Mouse (Mus musculus) midbrain, embryonic 16.5 days (tissue): Measurements from ENCODE around the gene Acad10. TPM values are rescaled to one million over a fixed set of nuclear protein-coding genes. Genes with fewer than 3 reads are reported as not detected.

ENCODE experiments used
- ATAC-seq: fragments of 200-750 bp; cut with Nextera tagmentation; 2 replicates; pipeline ENCODE4 v1.8.0; 2017; ENCODE audit warnings: moderate TSS enrichment
- H3K27ac ChIP-seq: fragments of 300-500 bp; sonication (generic); 2 replicates; pipeline ENCODE4 v1.5.1; 2014; ENCODE audit warnings: mild to moderate bottlenecking, low read length, mixed read lengths
- H3K27me3 ChIP-seq: fragments of 300-500 bp; sonication (generic); 2 replicates; pipeline ENCODE4 v1.6.1; 2014; ENCODE audit warnings: low read depth, low read length, mixed read lengths; ENCODE audit not compliant: control insufficient read depth, insufficient read depth
- H3K36me3 ChIP-seq: fragments of 300-500 bp; sonication (generic); 2 replicates; pipeline ENCODE4 v1.6.1; 2014; ENCODE audit warnings: mild to moderate bottlenecking, low read length, moderate library complexity, mixed read lengths; ENCODE audit not compliant: control insufficient read depth, insufficient read depth
- H3K4me1 ChIP-seq: fragments of 300-500 bp; sonication (generic); 2 replicates; pipeline ENCODE4 v1.6.1; 2014; ENCODE audit warnings: mild to moderate bottlenecking, low read length, mixed read lengths; ENCODE audit not compliant: control insufficient read depth, insufficient read depth
- H3K4me2 ChIP-seq: fragments of 300-500 bp; sonication (generic); 2 replicates; pipeline ENCODE4 v1.6.1; 2014; ENCODE audit warnings: mild to moderate bottlenecking, low read length, mixed read lengths
- H3K4me3 ChIP-seq: fragments of 300-500 bp; sonication (generic); 2 replicates; pipeline ENCODE4 v1.5.1; 2014; ENCODE audit warnings: low read depth, mild to moderate bottlenecking, low read length, moderate library complexity, mixed read lengths
- H3K9ac ChIP-seq: fragments of 300-500 bp; sonication (generic); 2 replicates; pipeline ENCODE4 v1.6.1; 2014; ENCODE audit warnings: low read depth, low read length, mixed read lengths
- H3K9me3 ChIP-seq: fragments of 300-500 bp; sonication (generic); replicated peaks from 2 replicates; pipeline ENCODE4 v1.6.1; 2014; ENCODE audit warnings: mild to moderate bottlenecking, low read length, mixed read lengths; ENCODE audit not compliant: control insufficient read depth, poor library complexity, severe bottlenecking
- whole genome bisulfite sequencing: fragments of 180-500 bp; shearing (Covaris S2); extraction: QIAGEN DNeasy Blood & Tissue Kit; methylation state at CpG from one replicate; pipeline ENCODE4 v1.1.7; 2014; 5-methylcytosine and 5-hydroxymethylcytosine counted together
- polyA plus RNA-seq: library from polyadenylated mRNA; unstranded; fragments of >200 nt; fragmentation: Nextera tagmentation; extraction: Ambion mirVana; gene quantifications from 2 replicates; pipeline ENCODE4 v1.2.1, GENCODE M21; 2015

Acad10 gene
- 1.7 and 2.1 TPM in 2 replicates for polyA plus RNA-seq

GRCm38 (mm10) chr5:121660059-121660896 is at the start of gene Acad10, which contains the start of gene Brap:
Gene Acad10 (minus strand): TSS chr5:121660514.
Gene Brap (plus strand): TSS chr5:121660563.
- no peaks in the 10 kb centered on the region for H3K9me3 ChIP-seq
- H3K36me3 ChIP-seq, result peaks cover 8% of the 10 kb centered on the region
- no peaks in the 10 kb centered on the region for H3K27me3 ChIP-seq
- WGBS, result 1% methylated on average over 66 of the region's 85 CpGs
- peak within 1 kb of the TSS; percentile 86 for H3K4me2 ChIP-seq
- H3K4me3 ChIP-seq, result peak within 1 kb of the TSS; percentile 95
- peak within 1 kb of the TSS; percentile 68 for H3K27ac ChIP-seq
- ATAC-seq, result peak; percentile 85
- H3K9ac ChIP-seq, result peak within 1 kb of the TSS; percentile 80
- peaks cover 18% of the 10 kb centered on the region for H3K4me1 ChIP-seq

DNA sequence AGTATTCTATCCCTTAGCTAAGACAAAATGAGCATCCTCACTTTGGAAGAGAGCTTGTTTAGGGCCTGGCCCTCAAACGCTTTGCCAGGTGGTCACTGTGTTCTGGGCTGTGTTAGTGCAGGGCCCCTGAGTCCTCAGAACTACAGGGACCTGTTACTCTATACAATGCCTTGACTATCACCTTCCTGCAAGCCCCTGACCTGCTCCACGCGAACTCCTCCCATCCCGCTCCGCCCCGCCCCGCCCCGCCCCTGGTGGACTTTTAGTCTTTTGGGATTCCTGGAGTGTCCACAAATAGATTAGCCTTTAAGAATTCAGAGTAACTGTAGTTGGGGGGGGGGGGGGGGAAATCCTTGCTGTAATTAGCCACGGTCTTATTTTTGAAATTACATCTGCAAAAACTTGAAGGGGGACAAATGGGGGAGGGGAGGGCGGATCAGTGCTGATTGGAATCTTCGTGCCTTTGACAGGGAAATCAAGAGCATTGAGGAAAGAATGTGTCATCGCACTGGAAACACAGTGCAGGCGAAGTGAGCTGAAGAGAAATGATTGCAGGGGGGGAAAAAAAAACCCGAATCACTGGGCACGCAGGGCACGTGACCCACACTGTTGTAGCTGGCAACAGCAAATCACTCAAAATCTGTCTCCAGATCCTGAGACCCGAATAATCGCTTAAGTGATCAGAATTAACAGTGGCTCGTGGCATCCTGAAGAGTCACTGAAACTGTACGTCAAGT is 44.4 kb upstream of the Acad10 start:
- H3K9ac ChIP-seq, result peak overlapping the region; percentile 44; the same call in 1 of the 2 replicates

GRCm38 (mm10) chr5:121703341-121703740 is 43.0 kb upstream of the Acad10 start:
- H3K4me3 ChIP-seq, result no peak overlapping the region
- H3K36me3 ChIP-seq, result no peaks in the 10 kb centered on the region
- H3K27ac ChIP-seq, result no peak overlapping the region
- H3K27me3 ChIP-seq, result no peaks in the 10 kb centered on the region
- peaks cover 5% of the 10 kb centered on the region; the same call in 1 of the 2 replicates for H3K4me1 ChIP-seq
- WGBS, result 92% methylated on average over 1 of the region's 1 CpGs
- H3K9ac ChIP-seq, result no peak overlapping the region
- ATAC-seq, result no peak
- no peak overlapping the region for H3K4me2 ChIP-seq
- no peaks in the 10 kb centered on the region for H3K9me3 ChIP-seq

More for the DNA sequence above, 44.4 kb upstream of the Acad10 start:
- peaks cover 5% of the 10 kb centered on the region; the same call in 1 of the 2 replicates for H3K4me1 ChIP-seq
- H3K4me3 ChIP-seq, result peak overlapping the region; percentile 8
- peak overlapping the region; percentile 44 for H3K4me2 ChIP-seq
- no peaks in the 10 kb centered on the region for H3K9me3 ChIP-seq
- no peaks in the 10 kb centered on the region for H3K27me3 ChIP-seq
- no peak overlapping the region for H3K27ac ChIP-seq
- ATAC-seq, result no peak
- H3K36me3 ChIP-seq, result no peaks in the 10 kb centered on the region
- WGBS, result 6% methylated on average over 20 of the region's 20 CpGs

DNA sequence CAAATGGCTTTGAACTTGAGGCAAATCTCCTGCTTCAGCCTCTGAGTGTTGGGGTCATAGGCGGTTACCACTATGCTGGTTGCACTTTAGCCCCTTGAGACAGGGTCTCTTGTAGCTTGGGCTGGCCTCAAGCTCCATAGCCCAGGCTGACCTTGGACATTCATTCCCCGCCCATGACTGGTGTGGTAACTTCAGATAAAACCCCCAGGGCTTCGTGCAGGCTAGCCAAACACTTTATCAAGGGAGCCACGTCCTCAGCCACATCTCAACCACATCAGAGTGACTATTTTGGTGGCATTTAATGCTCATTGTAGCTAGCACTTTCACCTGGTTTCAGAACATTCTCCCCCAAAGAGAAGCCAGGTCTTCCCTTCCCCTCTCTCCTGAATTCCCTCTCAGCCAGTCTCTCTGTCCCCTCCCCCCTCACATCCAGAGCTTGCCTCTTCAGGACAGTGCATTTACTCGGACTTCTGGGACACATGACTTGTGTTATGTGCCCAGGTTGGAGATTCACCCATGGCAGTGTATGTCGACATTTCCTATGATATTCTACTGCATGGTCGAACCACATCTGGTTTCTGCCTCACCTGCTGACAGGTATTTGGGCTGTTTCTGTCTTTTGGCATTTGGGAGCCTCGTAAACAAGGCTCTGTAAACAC is 40.9 kb upstream of the Acad10 start:
- no peak overlapping the region for H3K4me3 ChIP-seq
- 68% methylated on average over 8 of the region's 8 CpGs for WGBS
- no peaks in the 10 kb centered on the region for H3K36me3 ChIP-seq
- no peaks in the 10 kb centered on the region for H3K9me3 ChIP-seq
- H3K4me2 ChIP-seq, result no peak overlapping the region
- H3K4me1 ChIP-seq, result peaks cover 5% of the 10 kb centered on the region; the same call in 1 of the 2 replicates
- no peaks in the 10 kb centered on the region for H3K27me3 ChIP-seq
- no peak overlapping the region for H3K27ac ChIP-seq
- no peak overlapping the region for H3K9ac ChIP-seq
- no peak for ATAC-seq

- no peak for ATAC-seq
- Histone ChIP-seq H3K4me2 (no peak overlapping the region), H3K4me1 (peaks cover 5% of the 10 kb centered on the region; the same call in 1 of the 2 replicates), H3K27me3 (no peaks in the 10 kb centered on the region), H3K27ac (no peak overlapping the region), H3K36me3 (no peaks in the 10 kb centered on the region), H3K9ac (no peak overlapping the region), H3K9me3 (no peaks in the 10 kb centered on the region), H3K4me3 (no peak overlapping the region)
- 21% methylated on average over 11 of the region's 11 CpGs for WGBS
Measured at GRCm38 (mm10) chr5:121700496-121700895, 40.2 kb upstream of the Acad10 start.

GRCm38 (mm10) chr5:121699891-121700290 is 39.6 kb upstream of the Acad10 start:
- H3K4me2 ChIP-seq, result no peak overlapping the region
- H3K27ac ChIP-seq, result no peak overlapping the region
- no peak overlapping the region for H3K9ac ChIP-seq
- H3K9me3 ChIP-seq, result no peaks in the 10 kb centered on the region
- H3K4me1 ChIP-seq, result peaks cover 4% of the 10 kb centered on the region; the same call in 1 of the 2 replicates
- H3K36me3 ChIP-seq, result no peaks in the 10 kb centered on the region
- ATAC-seq, result no peak
- H3K4me3 ChIP-seq, result no peak overlapping the region
- WGBS, result 45% methylated on average over 5 of the region's 5 CpGs
- H3K27me3 ChIP-seq, result no peaks in the 10 kb centered on the region

DNA sequence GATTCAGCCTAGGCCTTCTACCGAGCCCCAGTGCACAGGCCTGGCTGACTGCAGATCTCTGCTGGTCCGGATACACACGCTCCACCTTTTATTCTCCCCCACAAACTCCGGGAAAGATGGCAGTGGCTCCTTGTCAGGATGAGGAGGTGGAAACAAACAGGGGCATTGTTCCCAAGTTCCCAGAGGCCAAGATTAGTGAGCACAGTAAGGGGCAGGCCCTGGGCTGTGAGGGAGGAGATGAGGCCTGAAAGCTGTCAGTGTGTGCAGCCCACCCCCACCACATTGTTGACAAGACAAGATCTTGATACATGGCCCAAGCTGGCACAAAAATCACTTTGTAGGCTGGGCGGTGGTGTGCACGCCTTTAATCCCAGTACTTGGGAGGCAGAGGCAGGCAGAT is 36.4 kb upstream of the Acad10 start:
- ATAC-seq, result no peak

GRCm38 (mm10) chr5:121692897-121693296 is 32.6 kb upstream of the Acad10 start:
- no peaks in the 10 kb centered on the region for H3K4me1 ChIP-seq
- no peak overlapping the region for H3K27ac ChIP-seq
- H3K36me3 ChIP-seq, result no peaks in the 10 kb centered on the region
- ATAC-seq, result no peak
- H3K9me3 ChIP-seq, result no peaks in the 10 kb centered on the region
- H3K27me3 ChIP-seq, result no peaks in the 10 kb centered on the region
- H3K4me3 ChIP-seq, result no peak overlapping the region
- WGBS, result 78% methylated on average over 4 of the region's 4 CpGs
- H3K4me2 ChIP-seq, result no peak overlapping the region
- H3K9ac ChIP-seq, result no peak overlapping the region

More for the DNA sequence above, 36.4 kb upstream of the Acad10 start:
- no peaks in the 10 kb centered on the region for H3K4me1 ChIP-seq
- no peak overlapping the region for H3K9ac ChIP-seq
- H3K4me3 ChIP-seq, result no peak overlapping the region
- no peaks in the 10 kb centered on the region for H3K9me3 ChIP-seq
- H3K4me2 ChIP-seq, result no peak overlapping the region
- WGBS, result 43% methylated on average over 6 of the region's 6 CpGs
- H3K27me3 ChIP-seq, result no peaks in the 10 kb centered on the region
- H3K27ac ChIP-seq, result no peak overlapping the region
- H3K36me3 ChIP-seq, result no peaks in the 10 kb centered on the region
